Mouse (Mus musculus) heart, adult 2 months (tissue): ENCODE results near the gene Ntrk2. TPM values are rescaled to one million over a fixed set of nuclear protein-coding genes. Genes with fewer than 3 reads are reported as not detected.

Experiments used
- DNase-seq, 2 experiments: peaks; one replicate each; pipeline ENCODE4 v3.0.0; 2021
- H3K27ac ChIP-seq: fragments of 200-600 bp; 2 replicates; pipeline ENCODE4 v1.8.1; 2022
- H3K27me3 ChIP-seq: fragments of 200-500 bp; 2 replicates; pipeline ENCODE4 v1.6.1; 2012; ENCODE audit warnings: mild to moderate bottlenecking, low read length, inconsistent platforms, mixed read lengths; ENCODE audit not compliant: control insufficient read depth, insufficient read depth
- H3K36me3 ChIP-seq: fragments of 200-500 bp; 2 replicates; pipeline ENCODE4 v1.6.1; 2012; ENCODE audit warnings: low read length, inconsistent platforms; ENCODE audit not compliant: control insufficient read depth, insufficient read depth
- H3K4me1 ChIP-seq: fragments of 200-500 bp; 2 replicates; pipeline ENCODE4 v1.6.1; 2011; ENCODE audit warnings: low read length; ENCODE audit not compliant: control insufficient read depth, insufficient read depth
- H3K4me3 ChIP-seq: fragments of 200-600 bp; 2 replicates; pipeline ENCODE4 v1.8.1; 2022
- H3K79me2 ChIP-seq: fragments of 200-500 bp; replicated peaks from 2 replicates; pipeline ENCODE4 v1.6.1; 2012; ENCODE audit warnings: mild to moderate bottlenecking, inconsistent platforms, low read length, moderate library complexity, mixed read lengths; ENCODE audit not compliant: control insufficient read depth, insufficient read depth
- H3K9ac ChIP-seq: fragments of 200-500 bp; 2 replicates; pipeline ENCODE4 v1.6.1; 2012; ENCODE audit warnings: low read depth, mild to moderate bottlenecking, control low read depth, inconsistent platforms, low read length, mixed read lengths
- CTCF ChIP-seq: fragments of 200-600 bp; IDR thresholded peaks from 2 replicates; pipeline ENCODE4 v1.8.1; 2022; ENCODE audit warnings: antibody characterized with exemption, mild to moderate bottlenecking, moderate library complexity
- EP300 ChIP-seq: fragments of 200-500 bp; IDR thresholded peaks from 2 replicates; pipeline ENCODE4 v1.6.1; 2011; ENCODE audit warnings: low read depth, low read length, control low read depth; ENCODE audit not compliant: insufficient read depth
- POLR2A ChIP-seq: fragments of 200-500 bp; IDR thresholded peaks from 2 replicates; pipeline ENCODE4 v1.6.1; 2011; ENCODE audit warnings: mild to moderate bottlenecking, low read depth, low read length, control low read depth; ENCODE audit not compliant: insufficient read depth
- WGBS: fragments of 180-500 bp; shearing (Covaris S2); methylation state at CpG from one replicate; pipeline ENCODE4 v1.1.7; 2018; 5-methylcytosine and 5-hydroxymethylcytosine counted together
- intact Hi-C: fragments of 180-260 bp; cut with DNase I; formaldehyde crosslinking; loops from one replicate; pipeline ENCODE4 v1.15.1; 2025
- polyA plus RNA-seq: library from polyadenylated mRNA; depleted of rRNA; stranded (reverse); fragments of >200 nt; gene quantifications from 2 replicates; pipeline ENCODE4 v1.2.3, GENCODE M21; 2012
- total RNA-seq, 2 experiments: library from RNA; stranded (reverse); gene quantifications; 2 replicates each; pipeline ENCODE4 v1.2.3; 2021

Ntrk2 gene
- total and polyA plus RNA-seq, 3 experiments: 0.91 to 4.6 (median 1.8) TPM

DNA sequence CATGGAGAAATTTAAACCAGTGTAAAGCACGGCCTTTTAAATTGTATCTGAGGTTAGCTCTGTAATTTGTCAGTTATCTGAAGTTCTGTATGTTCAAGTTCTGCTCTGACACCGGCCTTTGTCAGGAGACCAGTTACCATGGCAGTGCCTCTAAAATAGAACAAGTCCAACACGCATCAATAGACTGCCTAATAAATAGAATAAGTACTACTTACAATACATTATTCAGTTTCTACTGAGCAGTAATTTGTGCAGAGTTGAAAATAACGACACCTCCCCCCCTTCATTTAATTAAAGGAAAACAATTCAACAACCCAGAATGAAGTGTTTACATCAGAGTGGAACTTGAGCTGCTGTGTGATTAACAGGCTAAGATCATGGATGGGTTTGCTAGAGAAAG, 341.6 kb downstream of the Ntrk2 start:
- WGBS: 73% methylated on average over 4 of the region's 4 CpGs
- Histone ChIP-seq H3K79me2 (no peaks in the 10 kb centered on the region), H3K27me3 (no peaks in the 10 kb centered on the region), H3K9ac (no peak overlapping the region), H3K4me1 (no peaks in the 10 kb centered on the region), H3K4me3 (no peak overlapping the region), H3K27ac (no peak overlapping the region), H3K36me3 (no peaks in the 10 kb centered on the region)
- intact Hi-C loops: no loop called here
- DNase-seq: no peak
- TF ChIP-seq EP300: no peak
- no peak for TF ChIP-seq CTCF
- TF ChIP-seq POLR2A: no peak

DNA sequence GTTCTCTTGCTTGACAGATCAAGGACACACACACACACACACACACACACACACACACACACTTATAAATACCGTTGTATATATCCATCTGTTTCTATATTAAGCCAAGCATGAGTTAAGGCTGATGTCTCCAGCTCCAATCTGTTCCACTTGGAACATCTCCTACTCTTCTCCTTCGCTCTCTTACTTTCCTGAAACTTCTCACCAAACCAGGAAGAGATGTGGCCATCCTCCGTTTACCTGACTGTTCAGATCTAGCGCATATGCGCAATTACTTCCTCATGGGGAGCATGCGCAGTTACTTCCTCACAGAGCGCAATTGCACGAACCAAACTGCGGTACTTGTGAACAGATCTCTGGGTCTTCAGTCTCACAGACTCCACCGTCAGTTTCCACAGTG, 342.4 kb downstream of the Ntrk2 start:
- 78% methylated on average over 10 of the region's 10 CpGs for WGBS

DNA sequence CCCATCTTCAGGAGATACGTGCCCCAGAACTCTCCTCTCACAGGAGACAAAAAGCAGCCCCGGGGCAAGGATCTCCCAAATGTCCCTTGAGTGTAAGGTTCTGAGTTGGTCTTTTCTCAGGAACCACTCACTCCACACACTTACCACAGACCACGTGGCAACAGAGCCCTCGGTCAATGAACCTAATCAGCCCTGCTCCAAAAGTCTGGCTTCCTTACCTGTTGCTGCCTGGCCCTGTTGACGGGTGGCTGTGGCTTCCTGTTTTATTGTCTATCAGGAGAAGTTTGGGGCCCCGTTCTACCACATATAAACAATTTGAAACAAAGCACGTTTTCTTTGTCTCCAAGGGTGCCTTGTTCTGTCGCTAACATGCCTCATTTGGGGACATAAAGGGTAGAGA, 357.6 kb downstream of the Ntrk2 start:
- no peak for TF ChIP-seq POLR2A
- TF ChIP-seq EP300: no peak
- TF ChIP-seq CTCF: no peak
- no peaks in the 10 kb centered on the region for H3K4me1 ChIP-seq
- intact Hi-C loops: no loop called here
- H3K79me2 ChIP-seq: no peaks in the 10 kb centered on the region
- no peak overlapping the region for H3K4me3 ChIP-seq
- H3K9ac ChIP-seq: no peak overlapping the region
- DNase-seq: no peak
- WGBS: 69% methylated on average over 8 of the region's 8 CpGs
- H3K27me3 ChIP-seq: no peaks in the 10 kb centered on the region
- H3K27ac ChIP-seq: no peak overlapping the region
- H3K36me3 ChIP-seq: no peaks in the 10 kb centered on the region

More for the DNA sequence above, 342.4 kb downstream of the Ntrk2 start:
- H3K9ac ChIP-seq: no peak overlapping the region
- H3K36me3 ChIP-seq: no peaks in the 10 kb centered on the region
- no peaks in the 10 kb centered on the region for H3K4me1 ChIP-seq
- no peaks in the 10 kb centered on the region for H3K27me3 ChIP-seq
- H3K79me2 ChIP-seq: no peaks in the 10 kb centered on the region
- no peak overlapping the region for H3K27ac ChIP-seq
- TF ChIP-seq CTCF: no peak
- no peak for TF ChIP-seq POLR2A
- no peak for TF ChIP-seq EP300
- DNase-seq: no peak
- intact Hi-C loops: no loop called here
- H3K4me3 ChIP-seq: no peak overlapping the region

DNA sequence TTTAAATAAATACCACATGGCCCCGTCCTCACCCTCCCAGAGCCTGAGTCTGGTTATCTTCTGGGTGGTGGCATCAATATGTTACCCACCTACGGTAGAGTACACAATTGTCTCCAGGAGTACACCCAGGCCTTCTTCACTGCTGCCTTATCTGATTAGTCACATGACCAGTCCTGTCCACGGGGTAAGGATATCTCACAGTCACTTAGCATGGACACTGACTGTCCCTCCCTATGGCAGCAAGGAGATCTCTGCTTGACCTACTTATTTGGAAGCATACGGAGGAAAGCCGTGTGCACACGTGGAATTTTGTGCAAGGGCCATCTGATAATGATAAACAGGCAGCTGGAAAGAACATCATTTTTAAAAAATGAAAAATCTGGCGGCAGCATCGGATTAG, 367.5 kb downstream of the Ntrk2 start:
- Histone ChIP-seq H3K27ac (no peak overlapping the region), H3K27me3 (no peaks in the 10 kb centered on the region; the same call in 1 of the 2 replicates), H3K4me3 (no peak overlapping the region), H3K36me3 (no peaks in the 10 kb centered on the region), H3K79me2 (no peaks in the 10 kb centered on the region), H3K9ac (no peak overlapping the region), H3K4me1 (no peaks in the 10 kb centered on the region)
- WGBS: 53% methylated on average over 8 of the region's 8 CpGs
- intact Hi-C loops: no loop called here
- DNase-seq: no peak
- no peak for TF ChIP-seq POLR2A
- no peak for TF ChIP-seq CTCF

DNA sequence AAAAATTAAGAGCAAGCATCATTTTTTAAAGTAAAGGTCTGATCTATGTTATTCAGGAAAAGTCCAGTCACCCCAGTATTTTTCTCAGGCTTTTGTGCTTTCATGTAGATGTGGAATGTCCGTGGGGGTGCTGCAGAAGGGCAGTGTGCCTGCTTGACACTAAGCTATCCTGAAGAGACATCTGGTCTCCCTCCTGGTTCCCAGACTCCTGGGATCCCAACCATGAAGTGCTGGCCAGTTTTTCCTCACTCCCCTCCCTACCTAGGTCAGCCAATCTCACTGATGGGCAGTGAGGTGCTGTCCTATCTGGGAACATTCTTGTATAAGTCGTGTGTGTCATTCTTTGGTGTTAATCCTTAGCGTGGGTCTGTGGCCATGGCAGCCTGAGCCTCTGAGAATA, 369.7 kb downstream of the Ntrk2 start:
- H3K4me3 ChIP-seq: no peak overlapping the region
- H3K79me2 ChIP-seq: no peaks in the 10 kb centered on the region
- WGBS: 70% methylated on average over 3 of the region's 3 CpGs
- H3K36me3 ChIP-seq: no peaks in the 10 kb centered on the region
- no peaks in the 10 kb centered on the region for H3K4me1 ChIP-seq
- no peak overlapping the region for H3K27ac ChIP-seq
- no peak for TF ChIP-seq CTCF
- TF ChIP-seq POLR2A: no peak
- TF ChIP-seq EP300: no peak
- DNase-seq: no peak
- intact Hi-C loops: no loop called here
- H3K9ac ChIP-seq: no peak overlapping the region
- H3K27me3 ChIP-seq: no peaks in the 10 kb centered on the region; the same call in 1 of the 2 replicates

DNA sequence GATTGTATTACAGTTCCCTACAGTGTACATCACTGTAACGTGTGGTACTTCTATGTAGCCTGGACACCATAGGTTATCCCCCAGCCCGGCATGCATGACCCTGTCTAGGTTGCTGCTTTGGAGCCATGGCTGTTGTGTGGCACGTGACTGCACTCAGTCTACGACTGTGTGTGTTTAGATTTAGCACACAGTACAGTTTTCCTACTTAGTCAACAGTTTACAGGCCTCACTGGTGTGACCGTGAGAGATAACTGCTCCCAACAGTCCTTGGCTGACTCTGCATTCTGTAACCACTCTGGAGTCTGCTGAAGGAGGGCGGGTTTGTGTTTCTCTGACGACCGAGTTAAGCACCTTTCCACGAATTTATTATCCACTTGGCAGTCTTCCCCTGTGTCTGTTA, 370.1 kb downstream of the Ntrk2 start:
- 72% methylated on average over 9 of the region's 9 CpGs for WGBS
- no peaks in the 10 kb centered on the region for H3K36me3 ChIP-seq

More for the DNA sequence above, 370.1 kb downstream of the Ntrk2 start:
- DNase-seq: no peak
- H3K4me3 ChIP-seq: no peak overlapping the region
- no peaks in the 10 kb centered on the region; the same call in 1 of the 2 replicates for H3K27me3 ChIP-seq
- intact Hi-C loops: no loop called here
- no peaks in the 10 kb centered on the region; the same call in 1 of the 2 replicates for H3K4me1 ChIP-seq
- H3K79me2 ChIP-seq: no peaks in the 10 kb centered on the region
- H3K9ac ChIP-seq: no peak overlapping the region
- TF ChIP-seq EP300: no peak
- TF ChIP-seq POLR2A: no peak
- no peak for TF ChIP-seq CTCF
- H3K27ac ChIP-seq: no peak overlapping the region
